Mouse (Mus musculus) Muller cell, postnatal 12 days (primary cell): ENCODE measurements at regions not wholly inside any gene's neighbourhood (a gene's known extent, or its start where the extent isn't known, plus 50 kb on each side); places are given as distances from the start of the nearest gene placed in this dataset.
A peak's percentile ranks its signal among the peaks of the same experiment; 100 is the strongest.

Source experiments
- DNase-seq: peaks from one replicate; pipeline ENCODE4 v3.0.0-alpha.2; 2015; ENCODE audit errors: inconsistent ontology term

DNA sequence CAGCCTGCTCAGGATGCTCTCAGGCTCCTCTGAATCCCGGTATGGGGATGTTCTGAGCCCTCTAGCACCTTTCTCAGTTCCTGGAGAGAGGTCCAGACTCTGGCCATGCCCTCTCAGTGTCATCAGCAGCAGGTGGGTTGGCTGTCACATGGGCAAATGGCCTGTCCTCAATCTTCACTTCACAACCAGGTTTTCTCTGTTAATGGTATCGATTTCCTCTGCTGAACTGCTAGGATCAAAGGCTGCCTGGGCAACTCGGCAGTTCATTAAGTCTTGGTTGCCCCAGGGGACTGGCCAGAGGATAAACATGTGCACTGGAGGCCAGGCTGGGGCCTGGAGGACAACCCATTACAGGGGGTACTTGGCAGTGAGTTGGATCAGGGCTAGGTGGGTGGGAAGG is 156.2 kb downstream of the Trim29 start:
- DNase-seq, result no peak

DNA sequence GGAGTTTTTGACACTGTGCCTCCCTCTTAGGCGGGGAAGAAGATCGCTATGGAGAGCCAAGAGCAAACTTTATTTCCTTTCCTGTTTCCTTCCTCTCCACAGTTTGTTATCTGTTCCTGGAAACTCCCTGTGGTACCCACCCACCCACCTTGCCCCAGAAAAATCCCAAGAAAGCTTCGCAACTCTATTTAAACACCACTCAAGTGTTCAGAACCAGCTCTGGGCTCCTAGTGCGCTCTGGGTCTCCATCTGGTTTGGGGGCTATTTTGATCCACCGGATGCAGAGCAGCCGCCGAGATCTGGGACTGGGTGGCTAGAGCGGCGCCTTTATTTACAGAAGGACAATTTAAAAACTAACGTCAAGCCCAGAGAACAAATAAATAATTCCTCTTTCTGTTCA is 158.6 kb downstream of the Trim29 start:
- DNase-seq, result no peak

DNA sequence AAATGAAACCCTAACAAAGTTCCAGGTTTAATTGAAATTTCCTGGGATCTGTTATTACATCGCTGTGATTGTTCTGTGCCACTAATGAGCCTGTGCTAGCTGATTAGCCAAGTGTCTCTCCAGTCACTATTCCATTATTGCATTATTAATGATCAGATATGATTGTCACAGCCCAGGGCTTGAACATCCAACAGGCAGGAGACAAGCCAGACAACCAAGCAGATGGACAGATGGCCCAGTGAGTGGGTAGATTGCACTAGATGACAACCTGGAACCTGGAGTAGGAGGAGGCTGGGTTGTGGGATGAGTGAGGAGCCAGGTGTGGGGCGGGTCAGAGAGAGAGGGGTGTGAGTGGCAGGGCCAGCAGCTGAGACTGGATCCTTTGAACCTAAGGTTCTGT is 161.6 kb downstream of the Trim29 start:
- no peak for DNase-seq

DNA sequence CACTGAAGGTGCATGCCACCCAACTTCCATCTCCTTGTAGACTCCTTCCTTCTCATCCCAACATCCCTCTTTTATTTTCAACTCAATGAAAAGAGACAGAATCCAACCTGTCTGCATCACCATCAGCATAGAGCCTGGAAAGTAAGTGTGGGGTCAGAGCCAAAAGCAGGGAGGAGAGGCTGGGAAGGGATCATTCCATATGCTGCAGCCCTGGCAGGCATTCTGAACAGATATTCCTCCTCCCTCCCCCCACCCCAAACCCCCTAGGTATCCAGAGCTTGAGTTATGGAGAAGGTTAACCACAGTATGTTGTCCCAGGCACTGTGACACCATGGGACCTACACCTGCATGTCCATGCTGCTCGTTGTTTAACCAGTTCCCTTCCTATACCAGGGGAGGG is 162.5 kb downstream of the Trim29 start:
- no peak for DNase-seq

DNA sequence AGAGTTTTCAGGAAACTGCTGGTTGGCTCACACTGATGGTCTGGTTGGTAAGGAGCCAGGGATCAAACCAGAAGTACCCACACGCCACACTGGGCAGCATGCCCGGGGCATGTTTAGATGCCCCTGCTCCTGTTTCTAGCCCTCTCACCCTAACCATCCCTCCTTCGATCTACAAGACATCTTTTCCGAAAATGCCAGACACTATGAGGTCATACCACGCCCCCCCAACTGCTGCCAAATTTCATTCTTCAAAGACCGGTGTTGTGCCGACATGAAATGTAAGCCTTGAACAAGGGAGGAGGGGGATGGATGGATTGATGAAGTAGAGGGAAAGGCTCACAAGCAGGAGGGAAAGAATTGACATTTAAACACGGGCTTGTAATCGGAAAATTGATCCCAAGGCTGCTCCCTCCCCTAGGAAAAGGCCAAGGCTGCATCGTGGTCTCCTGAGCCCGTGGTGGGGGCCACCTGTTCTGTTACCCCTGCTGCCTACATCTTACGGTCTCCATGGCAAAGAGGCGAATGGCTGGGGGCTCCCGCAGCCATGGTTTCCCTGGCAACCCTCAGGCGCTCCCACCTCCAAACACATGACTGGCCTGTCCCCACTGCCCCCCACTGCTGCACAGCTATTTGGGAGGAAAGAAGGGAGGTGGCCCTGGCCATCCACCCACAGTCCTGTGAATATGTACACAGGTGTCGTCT is 163.1 kb downstream of the Trim29 start:
- no peak for DNase-seq

DNA sequence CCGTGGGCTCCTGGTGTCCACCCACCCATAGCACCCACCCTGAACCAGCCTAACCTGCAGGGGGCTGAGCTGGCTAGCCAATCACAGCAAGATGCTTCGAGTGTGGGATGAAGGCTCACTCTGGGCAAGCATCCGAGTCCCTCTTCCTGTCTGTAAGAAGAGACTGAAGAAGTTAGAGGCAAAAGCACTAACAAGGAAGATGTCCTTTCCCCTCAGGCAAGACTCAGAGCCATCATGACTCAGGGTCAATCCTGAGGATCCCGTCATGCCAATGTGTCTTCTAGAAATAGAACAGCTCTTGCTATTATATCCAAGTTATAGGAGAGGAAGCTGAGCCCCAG is 163.6 kb downstream of the Trim29 start:
- no peak for DNase-seq

DNA sequence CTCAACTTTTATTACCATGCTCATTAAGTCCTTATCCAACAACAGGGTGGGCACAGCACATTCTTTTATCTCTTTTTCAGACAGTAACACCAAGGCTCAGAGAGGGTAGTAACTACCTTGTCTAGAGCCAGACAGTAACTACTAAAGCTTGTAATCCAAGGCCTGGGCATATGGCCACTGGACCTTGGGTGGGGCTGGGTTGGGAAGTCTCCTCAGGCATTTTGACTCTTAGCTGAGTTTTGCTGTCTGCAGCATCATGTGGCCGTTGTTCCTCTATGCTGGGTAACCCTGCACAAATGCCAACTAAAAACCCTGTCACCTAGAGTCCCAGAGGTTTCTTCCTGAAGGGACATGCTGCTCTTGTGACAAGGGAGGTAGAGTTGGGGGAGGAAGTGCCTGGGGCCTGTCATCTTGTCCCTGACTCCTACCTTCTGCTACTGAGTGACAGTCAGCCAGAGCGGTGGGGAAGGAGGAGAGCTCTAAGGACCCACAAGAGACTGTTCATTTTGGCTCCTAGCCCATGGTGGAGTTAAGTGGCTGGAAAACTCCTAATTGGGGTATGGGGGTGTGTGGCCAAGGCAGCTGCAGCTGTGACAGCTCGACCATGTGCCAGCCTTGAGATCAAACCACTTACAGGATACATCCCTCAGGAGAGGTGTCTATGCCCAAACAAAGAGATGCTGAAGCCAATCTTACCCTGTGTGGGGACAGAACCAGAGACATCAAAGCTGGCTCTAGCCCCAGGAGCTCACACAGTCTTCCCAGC is 170.4 kb downstream of the Trim29 start:
- no peak for DNase-seq

DNA sequence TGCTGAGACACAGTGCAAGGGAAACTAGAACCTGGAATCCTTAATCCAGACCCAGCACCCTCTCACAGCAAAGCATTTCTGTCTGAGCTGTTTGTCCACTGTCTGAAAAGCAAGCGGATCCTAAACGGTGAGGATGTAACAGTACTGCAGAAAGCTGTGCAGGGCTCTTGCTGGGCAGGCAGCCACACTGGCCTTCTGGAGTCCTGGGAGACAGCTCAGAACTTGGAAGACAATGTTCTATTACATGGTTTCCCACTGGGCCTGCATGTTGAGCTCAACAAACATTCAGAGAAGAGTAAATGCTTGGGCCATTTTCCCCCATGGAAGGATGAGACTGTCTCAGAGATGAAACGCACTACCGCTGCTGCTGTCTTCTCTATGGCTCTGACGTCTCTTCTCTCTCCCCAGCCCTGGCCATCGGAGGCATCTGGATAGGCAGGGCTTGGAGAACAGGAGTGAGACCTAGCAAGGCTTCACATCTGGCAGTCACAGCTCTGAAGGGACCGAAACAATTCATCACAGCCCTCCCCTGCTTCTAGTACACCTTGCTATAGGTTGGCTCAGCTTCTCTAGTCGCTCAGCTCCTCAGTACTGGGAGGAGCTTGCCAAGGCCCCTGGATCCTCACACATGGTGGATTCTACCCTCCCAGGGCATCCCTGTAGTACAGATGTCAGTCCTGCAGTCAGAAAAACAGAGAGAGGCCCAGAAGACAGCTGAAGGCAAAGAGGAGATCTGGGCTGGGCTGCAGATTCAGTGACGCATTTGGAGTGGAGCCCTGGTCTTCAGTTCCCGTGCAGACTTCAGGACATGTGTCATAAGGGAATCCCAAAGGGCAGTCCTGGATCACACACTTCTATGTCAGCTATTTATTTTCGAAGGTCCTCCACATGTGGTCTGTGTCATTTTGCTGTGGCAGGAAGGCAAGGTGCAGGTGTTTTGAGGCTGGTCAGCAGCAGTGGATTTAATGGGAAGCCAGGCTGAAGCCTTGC is 171.7 kb downstream of the Trim29 start:
- DNase-seq, result no peak

DNA sequence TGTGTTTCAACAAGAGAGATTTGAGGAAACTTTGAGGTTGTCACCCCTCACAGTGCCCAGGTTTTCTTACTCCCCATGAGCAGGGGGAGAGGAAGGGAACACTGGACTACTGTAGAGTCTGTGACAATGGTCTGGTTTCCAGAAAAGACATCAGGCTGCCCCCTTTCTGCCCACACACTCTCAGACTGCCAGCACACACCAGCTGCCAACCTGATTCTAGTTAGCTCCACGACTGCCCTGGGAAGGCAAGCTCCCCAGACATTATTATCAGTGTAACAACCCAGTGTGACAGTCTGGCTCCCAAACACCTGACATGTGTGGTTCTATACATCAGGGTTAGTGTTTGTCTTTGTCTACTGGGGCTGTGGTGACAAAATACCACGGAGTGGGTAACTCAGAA is 172.5 kb downstream of the Trim29 start:
- DNase-seq, result no peak

DNA sequence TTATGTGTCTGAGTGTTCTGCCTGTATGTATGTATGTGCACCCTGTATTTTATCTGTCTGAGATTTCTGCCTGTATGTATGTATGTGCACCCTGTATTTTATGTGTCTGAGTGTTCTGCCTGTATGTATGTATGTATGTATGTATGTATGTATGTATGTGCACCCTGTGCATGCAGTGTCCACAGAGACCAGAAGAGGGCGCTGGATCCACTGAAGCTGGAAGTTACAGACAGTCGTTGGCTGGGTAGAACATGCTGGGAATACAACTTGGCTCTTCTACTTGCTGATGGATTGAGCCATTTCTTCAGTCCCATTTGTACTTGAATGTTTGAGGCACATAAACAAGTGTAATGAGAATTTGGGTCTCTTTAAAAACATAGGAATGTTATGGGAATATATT is 173.3 kb downstream of the Trim29 start:
- no peak for DNase-seq

DNA sequence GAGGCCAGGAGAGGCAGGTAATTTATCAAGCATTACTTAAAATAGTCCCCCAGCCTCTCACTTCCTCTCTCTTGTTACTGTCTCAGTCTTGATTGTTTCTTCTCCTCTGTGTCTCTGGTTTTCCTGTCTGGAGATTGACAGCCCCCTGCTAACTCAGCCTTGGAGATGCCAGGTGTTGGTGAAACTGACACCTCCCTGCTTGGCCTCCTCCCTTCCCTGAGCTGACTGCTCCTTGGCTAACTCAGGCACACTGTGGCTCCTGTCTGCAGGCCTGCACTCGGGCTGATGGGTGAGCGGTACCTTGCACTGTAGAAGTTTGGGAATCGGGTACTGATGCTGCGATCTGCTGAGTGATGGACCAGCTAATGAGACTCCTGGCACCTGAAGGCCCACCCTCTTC is 176.1 kb downstream of the Trim29 start:
- DNase-seq, result no peak

DNA sequence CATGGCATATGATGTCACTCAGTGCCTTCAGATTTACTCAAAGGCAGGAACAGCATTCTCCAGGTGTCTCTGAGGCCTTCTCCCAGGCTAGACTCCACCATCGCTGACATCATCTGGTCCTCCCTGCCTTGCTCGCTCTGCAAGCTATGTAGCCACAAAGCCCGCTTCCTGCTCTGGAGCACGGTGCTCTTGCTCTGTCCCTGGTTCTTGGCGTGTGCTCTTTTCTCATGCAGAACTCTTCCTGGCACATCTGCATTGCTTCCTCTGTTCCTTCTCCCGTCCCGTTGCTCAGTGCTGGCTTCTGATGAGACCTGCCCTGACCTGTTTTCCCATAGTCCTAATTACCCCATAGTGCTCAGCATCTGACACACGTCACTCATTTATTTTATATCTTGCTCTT is 178.6 kb downstream of the Trim29 start:
- DNase-seq, result no peak

DNA sequence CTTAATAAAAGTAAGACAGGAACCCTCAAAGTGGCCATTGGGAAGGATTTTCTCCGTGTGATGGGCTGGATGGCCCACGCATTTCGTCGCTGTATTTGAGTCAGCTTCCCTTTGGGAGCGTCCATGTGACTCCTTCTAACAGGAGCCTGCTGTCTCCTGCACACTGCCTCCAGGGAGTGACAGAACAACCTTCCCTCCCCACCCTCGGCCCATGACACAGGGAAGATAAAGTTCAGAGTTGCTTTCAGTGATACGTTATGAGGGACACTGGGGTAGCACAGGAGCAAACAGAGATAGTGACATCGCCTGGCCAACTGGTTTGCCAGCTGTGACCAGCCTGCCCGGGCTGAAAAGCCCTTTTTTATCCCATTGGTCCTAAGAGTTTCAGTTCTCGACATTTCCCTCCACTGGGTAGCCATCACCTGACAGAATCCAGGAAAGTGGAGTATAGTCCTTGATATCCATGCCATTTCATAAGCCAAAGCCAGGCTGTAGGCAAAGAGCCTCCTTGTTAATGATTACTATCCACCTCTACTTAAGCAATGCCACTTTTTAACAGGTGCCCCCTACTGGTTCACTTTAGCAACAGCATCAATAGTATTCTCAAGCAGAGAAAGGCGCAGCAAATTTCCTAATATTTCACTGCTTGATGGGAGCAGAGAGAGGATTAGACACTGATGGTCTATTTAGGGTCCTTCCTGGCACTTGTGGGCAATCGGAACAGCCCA is 180.5 kb downstream of the Trim29 start:
- no peak for DNase-seq

DNA sequence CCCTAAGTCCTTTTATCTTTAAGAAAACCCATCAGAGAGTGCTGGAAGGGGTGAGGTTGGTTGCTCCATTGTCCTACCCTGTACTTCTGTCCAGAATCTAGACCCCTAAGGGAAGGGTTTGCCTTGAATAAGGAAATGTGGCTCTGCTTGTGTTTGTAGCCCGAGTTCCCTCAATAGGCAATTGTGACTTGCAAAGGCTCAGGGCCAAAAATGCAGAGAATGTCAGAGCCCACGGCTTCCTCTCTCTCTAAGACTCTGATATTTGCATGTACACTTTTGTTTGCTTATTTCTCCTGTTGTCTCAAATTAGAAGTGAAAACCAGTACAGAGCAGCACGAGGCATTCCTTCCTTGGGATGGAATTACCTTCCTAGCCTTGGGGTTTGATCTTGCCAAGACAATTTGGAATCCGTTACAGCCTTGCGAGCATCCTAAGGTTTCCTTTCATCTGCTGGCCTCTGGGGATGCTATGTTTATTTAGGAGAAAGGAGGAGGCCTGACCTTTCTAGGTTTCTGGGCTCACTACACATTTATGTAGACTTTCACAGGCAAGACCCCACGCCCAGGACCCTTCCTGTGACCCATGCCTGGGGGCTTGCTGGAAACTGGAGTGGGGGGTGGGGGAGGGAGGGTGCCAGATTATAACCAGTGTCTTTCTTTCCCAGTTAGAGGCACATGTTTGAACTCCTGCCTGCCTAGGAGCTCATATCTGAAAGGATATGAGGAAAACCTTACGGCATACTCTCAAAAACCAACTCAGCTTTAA is 181.8 kb downstream of the Trim29 start:
- DNase-seq, result peak; percentile 88

DNA sequence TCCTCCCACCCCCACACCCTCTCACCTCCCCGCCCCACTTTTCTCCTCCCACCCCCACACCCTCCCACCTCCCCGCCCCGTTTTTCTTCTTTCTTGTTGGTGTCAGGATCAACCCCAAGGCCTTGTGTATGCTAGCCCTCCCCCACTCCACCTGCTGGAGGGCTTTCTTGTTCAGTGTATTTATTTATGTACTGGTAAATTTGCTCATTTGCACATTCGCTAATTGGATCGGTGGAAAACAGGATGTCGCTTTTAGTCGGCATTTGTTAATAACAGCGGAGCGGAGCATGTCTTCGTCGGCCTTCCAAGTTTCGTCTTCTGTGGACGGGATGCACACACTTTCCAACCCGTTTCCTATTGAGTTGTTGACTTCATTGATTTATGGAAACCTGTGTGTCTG is 187.9 kb downstream of the Trim29 start:
- DNase-seq, result no peak

DNA sequence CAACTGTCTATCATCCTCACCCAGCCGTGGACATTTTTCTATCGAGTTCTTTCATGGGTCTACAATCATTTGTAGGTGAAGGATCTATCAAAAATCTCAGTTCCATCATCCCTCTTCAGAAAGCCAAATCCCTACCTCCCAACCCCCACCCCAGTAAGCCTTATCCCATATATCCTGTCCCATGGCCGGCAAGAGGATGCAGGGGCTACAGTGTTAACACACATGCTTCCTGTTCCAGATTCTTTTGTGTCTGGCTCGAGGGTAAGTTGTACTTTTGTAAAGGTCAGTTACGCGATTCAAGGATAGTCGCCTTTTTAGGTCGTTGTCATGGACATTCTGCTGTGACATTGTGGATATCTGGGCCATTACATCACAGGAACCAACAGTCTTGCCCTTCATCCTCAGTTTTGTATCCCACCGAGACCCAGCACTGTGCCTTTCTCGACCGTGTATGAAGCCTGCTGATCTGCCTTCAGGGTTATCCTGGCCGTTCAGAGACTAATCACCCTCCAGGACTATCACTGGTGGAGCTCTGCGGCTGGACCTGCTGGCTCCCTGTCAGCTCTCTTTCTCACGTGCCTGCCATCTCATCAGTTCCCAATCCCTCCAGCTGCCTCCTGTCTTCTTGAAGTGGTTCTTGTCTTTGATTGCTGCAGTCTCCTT is 193.8 kb downstream of the Trim29 start:
- no peak for DNase-seq

DNA sequence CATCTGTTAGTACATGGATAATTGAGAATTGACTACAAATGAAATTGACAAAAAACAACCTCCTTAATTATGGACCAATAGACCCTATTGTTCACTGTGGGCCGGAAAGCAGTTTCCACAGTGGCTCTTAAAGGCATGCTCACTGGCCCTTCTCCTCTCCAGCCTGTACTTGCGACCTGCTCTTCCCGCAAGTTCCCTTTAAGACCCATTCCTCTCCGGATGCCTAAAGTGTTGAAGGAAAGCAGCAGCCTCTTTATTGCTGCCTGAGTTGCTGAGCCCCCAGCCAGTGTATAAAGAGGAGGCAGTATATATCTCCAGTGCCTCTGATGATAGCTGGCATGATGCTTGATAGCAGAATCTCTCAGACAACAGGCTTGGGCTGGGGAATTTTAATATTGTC is 195.2 kb downstream of the Trim29 start:
- DNase-seq, result no peak

DNA sequence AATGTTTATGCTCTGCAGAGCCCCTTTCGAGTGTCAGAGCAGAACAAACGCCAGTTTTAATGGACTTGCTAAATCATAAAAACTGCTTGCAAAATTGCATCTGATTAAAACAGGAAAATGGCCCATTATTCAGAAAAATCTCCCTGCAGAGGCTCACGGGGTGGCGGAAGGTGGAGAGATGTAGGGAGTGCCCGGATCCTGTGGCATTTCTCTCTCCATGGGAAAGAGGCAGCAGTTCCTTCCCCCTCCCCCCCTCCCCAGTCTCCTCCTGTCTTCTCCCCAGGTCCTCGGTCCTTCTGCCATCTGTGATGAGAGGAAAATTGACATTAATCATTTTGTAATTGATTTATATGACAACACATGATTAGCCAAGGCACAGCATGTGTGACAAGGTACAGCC is 195.6 kb downstream of the Trim29 start:
- no peak for DNase-seq

DNA sequence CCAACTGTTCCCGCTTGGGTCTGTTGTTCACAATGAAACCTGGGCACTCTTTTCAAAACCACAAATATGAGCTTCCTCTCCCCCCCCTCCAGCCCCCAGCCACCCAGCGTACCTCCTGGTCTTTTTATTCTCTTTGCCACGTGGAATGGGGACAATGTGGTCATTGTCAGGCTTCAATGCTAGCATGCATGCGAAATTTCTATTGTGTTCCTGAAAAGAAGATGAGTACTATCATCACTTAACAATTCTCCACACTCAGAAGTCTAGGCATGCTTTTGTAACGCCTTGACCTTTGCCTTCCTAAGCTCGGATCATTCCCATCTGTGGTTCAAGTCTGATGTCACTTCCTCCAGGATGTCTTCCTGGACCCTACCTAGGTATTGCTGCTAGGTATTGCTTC is 202.2 kb downstream of the Trim29 start:
- peak; percentile 54 for DNase-seq

DNA sequence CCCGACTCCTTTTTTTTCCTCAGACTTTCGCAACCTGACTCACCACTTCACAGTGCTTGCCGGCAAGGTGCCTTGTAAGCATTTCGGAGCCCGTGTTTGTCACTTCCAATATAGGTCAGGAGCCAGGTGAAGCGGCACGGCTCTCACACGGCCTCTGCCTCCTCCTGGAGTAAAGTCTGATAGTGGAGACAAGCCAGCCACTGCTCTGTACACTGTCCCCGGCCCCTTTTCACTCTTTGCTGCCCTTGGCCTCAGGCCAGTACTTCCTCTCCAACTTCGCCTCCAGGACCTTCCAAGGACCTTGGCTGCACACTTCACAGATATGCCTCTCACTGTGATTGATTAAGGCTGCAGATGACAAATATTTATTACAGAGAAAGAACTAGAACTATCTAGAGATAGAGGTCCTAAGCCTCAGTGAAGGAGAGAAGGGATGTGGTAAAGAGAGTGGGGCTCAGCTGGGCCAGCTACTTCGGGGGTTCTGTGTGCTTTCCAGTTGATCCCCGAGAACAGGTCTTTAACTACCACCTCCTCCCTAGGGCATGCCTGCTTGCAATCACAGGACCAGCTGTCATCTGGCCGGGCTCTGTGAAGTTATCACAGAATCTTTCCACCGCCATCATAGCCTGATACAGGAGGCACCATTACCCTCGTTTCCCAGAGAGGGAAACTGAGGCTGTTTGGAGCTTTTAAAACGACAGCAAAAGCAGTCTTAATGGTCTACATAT is 204.2 kb downstream of the Trim29 start:
- no peak for DNase-seq
